24 mouse cellular contexts compared by ENCODE assay signal in the genomic region with DNA sequence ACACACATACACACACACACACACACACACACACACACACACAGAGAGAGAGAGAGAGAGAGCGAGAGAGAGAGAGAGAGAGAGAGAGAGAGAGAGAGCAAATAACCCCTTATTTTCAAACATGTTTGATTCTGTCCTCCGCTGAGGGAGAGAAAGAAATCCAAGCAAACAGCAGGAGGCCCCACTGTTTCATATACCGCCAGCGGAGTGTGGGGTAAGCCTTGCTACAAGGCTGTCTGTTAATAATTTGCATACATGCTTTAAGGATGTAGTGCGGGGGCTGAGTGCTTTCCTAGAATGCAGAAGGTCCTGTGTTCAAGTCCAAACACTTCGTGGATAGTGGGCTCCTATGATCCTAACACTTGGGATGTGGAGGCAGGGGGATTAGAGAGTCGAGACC. TPM values are rescaled to one million over a fixed set of nuclear protein-coding genes. Genes with fewer than 3 reads are reported as not detected.
DNase-seq lines count a peak whose midpoint lies in the region; ATAC-seq and TF ChIP-seq lines count a peak whose summit lies in the region.
"Had no signal": no experiment of that assay in that cellular context is flagged by ENCODE, and none has a peak within 500 bp of the region (broad histone marks: within the 10 kb centered on the region; RNA-seq: fewer than 3 reads in every experiment).

No protein-coding gene starts in this region.

- H3K4me3 ChIP-seq in midbrain, embryonic 14.5 days (replicated peaks; ENCODE audit: low read depth, low read length): no peak overlapping the region
- no peak overlapping the region for H3K4me3 ChIP-seq in midbrain, embryonic 15.5 days

- peaks cover 26% of the 10 kb centered on the region for H3K27me3 ChIP-seq in midbrain, embryonic 14.5 days (ENCODE audit: control insufficient read depth, insufficient read depth, low read length)
- peaks cover 16% of the 10 kb centered on the region for H3K27me3 ChIP-seq in midbrain, embryonic 15.5 days (replicated peaks)

- H3K9me3 ChIP-seq in midbrain, embryonic 14.5 days (ENCODE audit: control insufficient read depth, low read length): no peaks in the 10 kb centered on the region
- no peaks in the 10 kb centered on the region for H3K9me3 ChIP-seq in midbrain, embryonic 15.5 days
- H3K9me3 ChIP-seq: G1E had no signal

- TF ChIP-seq CTCF in brain, embryonic 14.5 days (IDR thresholded peaks at IDR 0.05; ENCODE audit: borderline replicate concordance, extremely low read depth, insufficient read depth, insufficient read length): no peak

- ATAC-seq in midbrain, embryonic 14.5 days (ENCODE audit: low FRiP score, low TSS enrichment): no peak
- ATAC-seq in midbrain, embryonic 15.5 days (replicated peaks): no peak
- ATAC-seq: activated CD4-positive, CD25-positive, alpha-beta regulatory T cell, adult 4 months; CD4-positive, CD25-positive, alpha-beta regulatory T cell, adult 4 months; Patski had no signal

- DNase-seq in midbrain, embryonic 14.5 days: peak; percentile 54
- DNase-seq in A20 (ENCODE audit: low read depth, low spot score): peak; percentile 31
- peak; percentile 61 for DNase-seq in brain, embryonic 14.5 days (ENCODE audit: low read depth)
- no peak for DNase-seq in thymus, postnatal 0 days (ENCODE audit: low spot score)
- DNase-seq in adrenal gland, adult (ENCODE audit: inconsistent age in 2 of 2, low spot score in 1 of 2): no peak
- DNase-seq: adrenal gland, adult 2 months; adrenal gland, adult 8-10 months; adrenal gland, postnatal 10 days; adrenal gland, postnatal 14 days; adrenal gland, postnatal 25 days; adrenal gland, postnatal 36 days; B cell, adult 2 months; cerebellum, adult 11 months; cerebellum, adult 11-12 months; cerebellum, adult 18-20 months; cerebellum, adult 2 months; cerebellum, adult 8-10 months; cerebellum, adult 9-10 months had no signal

- H3K4me2 ChIP-seq in midbrain, embryonic 14.5 days (ENCODE audit: low read length): no peak overlapping the region
- no peak overlapping the region for H3K4me2 ChIP-seq in midbrain, embryonic 15.5 days

- 45% methylated on average over 7 of the region's 7 CpGs for WGBS in midbrain, embryonic 14.5 days
- 37% methylated on average over 6 of the region's 7 CpGs for WGBS in midbrain, embryonic 15.5 days

- TF ChIP-seq POLR2A in brain, embryonic 14.5 days (IDR thresholded peaks at IDR 0.05; ENCODE audit: borderline replicate concordance, extremely low read depth, insufficient read depth, insufficient read length, poor library complexity, severe bottlenecking): no peak

- H3K9ac ChIP-seq in midbrain, embryonic 14.5 days (replicated peaks; ENCODE audit: low read length): no peak overlapping the region
- no peak overlapping the region for H3K9ac ChIP-seq in midbrain, embryonic 15.5 days

- no peaks in the 10 kb centered on the region for H3K36me3 ChIP-seq in midbrain, embryonic 14.5 days (ENCODE audit: control insufficient read depth, insufficient read depth, low read length)
- H3K36me3 ChIP-seq in midbrain, embryonic 15.5 days (replicated peaks): no peaks in the 10 kb centered on the region
- H3K36me3 ChIP-seq: G1E had no signal

- peaks cover 19% of the 10 kb centered on the region for H3K4me1 ChIP-seq in midbrain, embryonic 14.5 days (ENCODE audit: control insufficient read depth, insufficient read depth, low read length)
- peaks cover 9% of the 10 kb centered on the region for H3K4me1 ChIP-seq in midbrain, embryonic 15.5 days

- H3K27ac ChIP-seq in midbrain, embryonic 14.5 days (replicated peaks; ENCODE audit: low read depth, low read length): no peak overlapping the region
- no peak overlapping the region for H3K27ac ChIP-seq in midbrain, embryonic 15.5 days

RNA-seq across cellular contexts. Expression of a gene that starts 43.3 kb away (rescaled TPM):
- 43.7 and 57.0 TPM in 2 replicates for polyA plus RNA-seq in midbrain, embryonic 14.5 days (2014; fragmentation: Nextera tagmentation; extraction: Ambion mirVana)
- 79.2 and 81.5 TPM in 2 replicates for polyA plus RNA-seq in midbrain, embryonic 15.5 days (2015; fragmentation: Nextera tagmentation; extraction: Ambion mirVana)
- polyA plus RNA-seq in brain, embryonic 14.5 days (2012; rRNA removed): 47.7 and 61.3 TPM in 2 replicates
- polyA plus RNA-seq in thymus, postnatal 0 days (2015; fragmentation: Nextera tagmentation; extraction: Ambion mirVana): 0.13 and 0.16 TPM in 2 replicates
- polyA plus RNA-seq: activated CD4-positive, CD25-positive, alpha-beta regulatory T cell, adult 4 months; C2C12; CD4-positive, CD25-positive, alpha-beta regulatory T cell, adult 4 months; G1E; Patski had no signal

RNA-seq across cellular contexts. Expression of a gene that starts 59.7 kb away (rescaled TPM):
- polyA plus RNA-seq in midbrain, embryonic 14.5 days (2014; fragmentation: Nextera tagmentation; extraction: Ambion mirVana): 29.0 and 32.2 TPM in 2 replicates
- 33.5 and 36.7 TPM in 2 replicates for polyA plus RNA-seq in midbrain, embryonic 15.5 days (2015; fragmentation: Nextera tagmentation; extraction: Ambion mirVana)
- polyA plus RNA-seq in brain, embryonic 14.5 days (2012; rRNA removed): 20.5 and 24.1 TPM in 2 replicates
- 70.7 and 73.4 TPM in 2 replicates for polyA plus RNA-seq in thymus, postnatal 0 days (2015; fragmentation: Nextera tagmentation; extraction: Ambion mirVana)

Comparison
In these comparisons a context has a peak if more than half of its experiments do, and no peak if none do; other contexts are left out.
1. DNase-seq: peak in midbrain, embryonic 14.5 days (single experiment), A20 (single experiment) and brain, embryonic 14.5 days (single experiment); none in thymus, postnatal 0 days (single experiment) and adrenal gland, adult (0 of 2).
2. RNA of a gene that starts 43.3 kb away (polyA plus RNA-seq): 79.2 to 81.5 TPM in midbrain, embryonic 15.5 days, 47.7 to 61.3 TPM in brain, embryonic 14.5 days and 43.7 to 57.0 TPM in midbrain, embryonic 14.5 days; 0.13 to 0.16 TPM in thymus, postnatal 0 days; every median in the first group is over 10 times any median in the second.